Mouse (Mus musculus): ENCODE results near the gene Slc38a9. TPM values are rescaled to one million over a fixed set of nuclear protein-coding genes. Genes with fewer than 3 reads are reported as not detected.
A peak's percentile ranks its signal among the peaks of the same experiment; 100 is the strongest.

The Slc38a9 gene
- polyA plus RNA-seq, 2 experiments, result 9.2 to 10.9 TPM

- Histone ChIP-seq H3K4me2 (ENCODE audit: low read depth) (no peak overlapping the region), H3K36me3 (replicated peaks; ENCODE audit: control insufficient read depth, insufficient read depth, low read depth) (no peaks in the 10 kb centered on the region), H3K4me1 (replicated peaks; ENCODE audit: control insufficient read depth in 2 of 2, insufficient read depth in 2 of 2, low read length in 1 of 2) (peaks cover 0 to 9% of the 10 kb centered on the region in 2 experiments; a peak in 3 of 4 replicates), H3K9ac (replicated peaks) (no peak overlapping the region), H3K9me3 (ENCODE audit: control insufficient read depth, low read length) (no peaks in the 10 kb centered on the region), H3K27ac (no peak overlapping the region), H3K4me3 (ENCODE audit: insufficient read depth in 1 of 2, low read depth in 2 of 2, low read length in 2 of 2) (no peak overlapping the region), H3K27me3 (ENCODE audit: control insufficient read depth, insufficient read depth, low read length) (no peaks in the 10 kb centered on the region)
- ATAC-seq (ENCODE audit: insufficient read depth) (no peak), DNase-seq (ENCODE audit: low read depth in 3 of 3, low spot score in 3 of 3) (no peak)
- TF ChIP-seq EP300 (IDR thresholded peaks at IDR 0.05; ENCODE audit: low read depth) (no peak), CTCF (IDR thresholded peaks at IDR 0.05; ENCODE audit: low read depth) (no peak)
- 87% methylated on average over 16 of the region's 16 CpGs for WGBS (ENCODE audit: insufficient replicate concordance)
Observed at GRCm38 (mm10) chr13:112738005-112738404, 77.5 kb downstream of the Slc38a9 start.

- no peak for ATAC-seq (ENCODE audit: insufficient read depth)
- no peak overlapping the region for H3K27ac ChIP-seq
Observed at GRCm38 (mm10) chr13:112740073-112740472, 79.5 kb downstream of the Slc38a9 start.

GRCm38 (mm10) chr13:112742076-112742830 is 81.7 kb downstream of the Slc38a9 start:
- peak overlapping the region; percentile 14; the same call in 1 of the 2 replicates for H3K27ac ChIP-seq
- no peak for DNase-seq (ENCODE audit: low read depth in 3 of 3, low spot score in 3 of 3)
- H3K9me3 ChIP-seq (ENCODE audit: control insufficient read depth, low read length), result no peaks in the 10 kb centered on the region
- 38% methylated on average over 14 of the region's 14 CpGs for WGBS (ENCODE audit: insufficient replicate concordance)
- no peak overlapping the region for H3K4me2 ChIP-seq (ENCODE audit: low read depth)
- no peak for TF ChIP-seq EP300 (IDR thresholded peaks at IDR 0.05; ENCODE audit: low read depth)
- no peak for TF ChIP-seq CTCF (IDR thresholded peaks at IDR 0.05; ENCODE audit: low read depth)
- no peak overlapping the region for H3K9ac ChIP-seq (replicated peaks)
- H3K4me1 ChIP-seq (replicated peaks; ENCODE audit: control insufficient read depth in 2 of 2, insufficient read depth in 2 of 2, low read length in 1 of 2), result peaks cover 36 to 41% of the 10 kb centered on the region in 2 experiments
- H3K27me3 ChIP-seq (ENCODE audit: control insufficient read depth, insufficient read depth, low read length), result no peaks in the 10 kb centered on the region
- no peak overlapping the region for H3K4me3 ChIP-seq (ENCODE audit: insufficient read depth in 1 of 2, low read depth in 2 of 2, low read length in 2 of 2)
- no peak for ATAC-seq (ENCODE audit: insufficient read depth)
- H3K36me3 ChIP-seq (replicated peaks; ENCODE audit: control insufficient read depth, insufficient read depth, low read depth), result no peaks in the 10 kb centered on the region

More at GRCm38 (mm10) chr13:112740073-112740472, 79.5 kb downstream of the Slc38a9 start:
- no peak for DNase-seq (ENCODE audit: low read depth in 3 of 3, low spot score in 3 of 3)
- Histone ChIP-seq H3K27me3 (ENCODE audit: control insufficient read depth, insufficient read depth, low read length) (no peaks in the 10 kb centered on the region), H3K4me1 (replicated peaks; ENCODE audit: control insufficient read depth in 2 of 2, insufficient read depth in 2 of 2, low read length in 1 of 2) (peaks cover 18 to 24% of the 10 kb centered on the region in 2 experiments), H3K9me3 (ENCODE audit: control insufficient read depth, low read length) (no peaks in the 10 kb centered on the region), H3K4me3 (ENCODE audit: insufficient read depth in 1 of 2, low read depth in 2 of 2, low read length in 2 of 2) (no peak overlapping the region), H3K9ac (replicated peaks) (no peak overlapping the region), H3K4me2 (ENCODE audit: low read depth) (no peak overlapping the region), H3K36me3 (replicated peaks; ENCODE audit: control insufficient read depth, insufficient read depth, low read depth) (no peaks in the 10 kb centered on the region)
- 80% methylated on average over 6 of the region's 6 CpGs for WGBS (ENCODE audit: insufficient replicate concordance)
- no peak for TF ChIP-seq CTCF (IDR thresholded peaks at IDR 0.05; ENCODE audit: low read depth)
- no peak for TF ChIP-seq EP300 (IDR thresholded peaks at IDR 0.05; ENCODE audit: low read depth)

- Histone ChIP-seq H3K4me2 (ENCODE audit: low read depth) (no peak overlapping the region), H3K4me3 (ENCODE audit: insufficient read depth in 1 of 2, low read depth in 2 of 2, low read length in 2 of 2) (no peak overlapping the region), H3K9ac (replicated peaks) (no peak overlapping the region), H3K4me1 (replicated peaks; ENCODE audit: control insufficient read depth in 2 of 2, insufficient read depth in 2 of 2, low read length in 1 of 2) (peaks cover 49 to 54% of the 10 kb centered on the region in 2 experiments), H3K36me3 (replicated peaks; ENCODE audit: control insufficient read depth, insufficient read depth, low read depth) (no peaks in the 10 kb centered on the region), H3K27ac (peak overlapping the region; percentile 7; the same call in 1 of the 2 replicates), H3K9me3 (ENCODE audit: control insufficient read depth, low read length) (no peaks in the 10 kb centered on the region), H3K27me3 (ENCODE audit: control insufficient read depth, insufficient read depth, low read length) (no peaks in the 10 kb centered on the region)
- TF ChIP-seq EP300 (IDR thresholded peaks at IDR 0.05; ENCODE audit: low read depth), result no peak
- TF ChIP-seq CTCF (IDR thresholded peaks at IDR 0.05; ENCODE audit: low read depth), result no peak
- WGBS (ENCODE audit: insufficient replicate concordance), result 73% methylated on average over 4 of the region's 4 CpGs
- ATAC-seq (ENCODE audit: insufficient read depth) (no peak), DNase-seq (ENCODE audit: low read depth in 3 of 3, low spot score in 3 of 3) (no peak)
Observed at GRCm38 (mm10) chr13:112743647-112744046, 83.1 kb downstream of the Slc38a9 start.

- Histone ChIP-seq H3K27me3 (ENCODE audit: control insufficient read depth, insufficient read depth, low read length) (no peaks in the 10 kb centered on the region), H3K36me3 (replicated peaks; ENCODE audit: control insufficient read depth, insufficient read depth, low read depth) (no peaks in the 10 kb centered on the region), H3K9me3 (ENCODE audit: control insufficient read depth, low read length) (no peaks in the 10 kb centered on the region), H3K4me2 (ENCODE audit: low read depth) (0 out of 2 replicates have a peak overlapping the region, but pooled peaks have one; percentile 7), H3K27ac (peak overlapping the region; percentile 99), H3K4me1 (replicated peaks; ENCODE audit: control insufficient read depth in 2 of 2, insufficient read depth in 2 of 2, low read length in 1 of 2) (peaks cover 54 to 60% of the 10 kb centered on the region in 2 experiments), H3K9ac (replicated peaks) (peak overlapping the region; percentile 13), H3K4me3 (ENCODE audit: insufficient read depth in 1 of 2, low read depth in 2 of 2, low read length in 2 of 2) (no peak overlapping the region)
- no peak for DNase-seq (ENCODE audit: low read depth in 3 of 3, low spot score in 3 of 3)
- no peak for ATAC-seq (ENCODE audit: insufficient read depth)
- WGBS (ENCODE audit: insufficient replicate concordance), result 76% methylated on average over 15 of the region's 15 CpGs
- TF ChIP-seq EP300 (IDR thresholded peaks at IDR 0.05; ENCODE audit: low read depth), result no peak
- no peak for TF ChIP-seq CTCF (IDR thresholded peaks at IDR 0.05; ENCODE audit: low read depth)
Observed at GRCm38 (mm10) chr13:112744061-112744849, 83.7 kb downstream of the Slc38a9 start.

Measured in liver, embryonic 14.5 days (tissue).